Mouse (Mus musculus) thymus, postnatal 25 days (tissue): ENCODE measurements around the gene Kcne1l.

Source experiments
- DNase-seq: peaks from one replicate; pipeline ENCODE4 v3.0.0; 2022

Kcne1l gene

GRCm38 (mm10) chrX:142305869-142306581 is at the start of gene Kcne1l:
Gene Kcne1l (minus strand): TSS chrX:142306294.
- no peak for DNase-seq

- DNase-seq, result no peak
Measured at GRCm38 (mm10) chrX:142336207-142336606, 30.1 kb upstream of the Kcne1l start.

GRCm38 (mm10) chrX:142335502-142335901 is 29.4 kb upstream of the Kcne1l start:
- DNase-seq, result no peak

GRCm38 (mm10) chrX:142325760-142326159 is 19.7 kb upstream of the Kcne1l start:
- DNase-seq, result no peak

- no peak for DNase-seq
Measured at GRCm38 (mm10) chrX:142316106-142316505, 10.0 kb upstream of the Kcne1l start.

GRCm38 (mm10) chrX:142315270-142315669 is 9.2 kb upstream of the Kcne1l start:
- no peak for DNase-seq

GRCm38 (mm10) chrX:142314307-142315024 is 8.4 kb upstream of the Kcne1l start:
- DNase-seq, result peak; percentile 41

GRCm38 (mm10) chrX:142310431-142310830 is 4.3 kb upstream of the Kcne1l start:
- no peak for DNase-seq

- no peak for DNase-seq
Measured at GRCm38 (mm10) chrX:142305010-142305868, 855 bp downstream of the Kcne1l start.

- no peak for DNase-seq
Measured at GRCm38 (mm10) chrX:142304592-142304991, 1.5 kb downstream of the Kcne1l start.

- DNase-seq, result no peak
Measured at GRCm38 (mm10) chrX:142303456-142303855, 2.6 kb downstream of the Kcne1l start.

- DNase-seq, result no peak
Measured at GRCm38 (mm10) chrX:142285905-142286304, 20.2 kb downstream of the Kcne1l start.

- DNase-seq, result no peak
Measured at GRCm38 (mm10) chrX:142276573-142276972, 29.5 kb downstream of the Kcne1l start.

- no peak for DNase-seq
Measured at GRCm38 (mm10) chrX:142276031-142276430, 30.1 kb downstream of the Kcne1l start.
